Mouse (Mus musculus) frontal cortex, postnatal 10 days (tissue): ENCODE data around the gene Aff3.

Experiments used
- DNase-seq, 2 experiments: peaks; one replicate each; pipeline ENCODE4 v3.0.0; 2022; ENCODE audit warnings: low spot score in 2 of 2, mixed read lengths in 1 of 2

Gene Aff3

GRCm38 (mm10) chr1:38545282-38545945, 119.3 kb downstream of the Aff3 start:
- DNase-seq, result no peak

- no peak for DNase-seq
Observed at GRCm38 (mm10) chr1:38544501-38544900, 120.3 kb downstream of the Aff3 start.

DNA sequence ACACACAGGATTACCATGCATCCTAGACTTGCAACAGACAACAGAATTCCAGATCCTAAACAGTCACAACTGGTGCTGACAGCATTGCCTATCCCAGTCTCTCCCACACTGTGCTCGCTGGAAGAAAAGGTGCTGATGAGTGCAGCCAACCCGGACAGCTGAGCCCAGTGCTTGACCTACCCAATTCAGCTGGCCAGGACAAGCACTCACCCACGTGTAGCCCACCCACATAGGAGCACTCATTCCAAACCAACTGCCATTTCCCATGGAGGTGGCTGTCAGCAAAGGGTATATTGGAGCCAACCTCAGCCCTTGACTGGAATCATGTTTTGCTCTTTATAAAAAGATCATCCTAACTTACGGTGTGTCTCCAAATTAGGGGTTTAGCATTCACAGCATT, 123.2 kb downstream of the Aff3 start:
- DNase-seq, result no peak

DNA sequence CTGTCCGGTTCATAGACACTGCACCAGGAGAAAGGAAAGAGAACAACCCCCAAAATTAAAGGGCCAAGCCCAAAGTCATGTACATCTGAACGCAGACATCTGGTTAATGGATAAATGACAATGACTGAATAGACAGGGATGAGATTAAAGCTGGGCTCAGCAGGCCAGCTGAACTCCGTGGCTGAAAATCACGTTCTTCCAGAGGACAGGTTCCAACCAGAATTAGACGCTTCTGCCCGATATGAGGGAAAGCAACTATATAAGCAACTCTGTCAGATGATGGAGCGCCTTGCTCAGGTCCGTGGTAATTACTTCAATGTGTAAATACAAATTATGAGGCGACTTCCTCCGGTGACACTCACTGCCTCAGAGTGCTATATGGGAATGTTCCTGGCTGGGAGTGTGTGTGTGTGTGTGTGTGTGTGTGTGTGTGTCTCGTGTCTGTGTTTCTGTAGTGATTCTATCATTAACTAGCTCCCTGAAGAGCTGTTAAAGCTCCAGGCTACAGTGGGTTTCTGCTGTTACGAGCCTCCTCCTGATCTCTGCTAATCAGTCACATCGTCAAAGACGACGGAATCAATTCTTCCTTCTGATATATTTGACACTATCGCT, 127.7 kb downstream of the Aff3 start:
- DNase-seq, result no peak

DNA sequence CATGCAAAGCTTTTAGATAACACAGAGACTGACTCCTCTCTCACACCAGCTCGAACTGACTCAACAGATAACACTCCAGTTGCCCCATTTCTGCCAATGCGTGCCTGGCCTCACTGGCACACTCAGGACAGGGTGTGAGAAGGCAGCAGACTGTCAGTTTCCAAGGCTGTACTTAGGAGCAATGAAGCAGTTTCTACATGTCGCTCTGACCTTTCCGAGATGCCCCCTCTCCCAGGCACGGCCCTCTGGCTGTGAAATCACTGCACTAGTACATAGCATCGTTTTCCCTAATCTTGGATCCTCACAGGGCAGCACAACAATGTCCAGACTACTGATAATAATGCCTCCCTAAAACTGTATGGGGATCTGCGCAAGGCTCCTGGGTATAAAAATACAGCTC, 132.2 kb downstream of the Aff3 start:
- no peak for DNase-seq

GRCm38 (mm10) chr1:38528607-38529006, 136.1 kb downstream of the Aff3 start:
- DNase-seq, result no peak

- DNase-seq, result no peak
Observed at GRCm38 (mm10) chr1:38526568-38526967, 138.2 kb downstream of the Aff3 start.

GRCm38 (mm10) chr1:38521651-38522050, 143.1 kb downstream of the Aff3 start:
- no peak for DNase-seq

GRCm38 (mm10) chr1:38516225-38516624, 148.5 kb downstream of the Aff3 start:
- DNase-seq, result no peak

DNA sequence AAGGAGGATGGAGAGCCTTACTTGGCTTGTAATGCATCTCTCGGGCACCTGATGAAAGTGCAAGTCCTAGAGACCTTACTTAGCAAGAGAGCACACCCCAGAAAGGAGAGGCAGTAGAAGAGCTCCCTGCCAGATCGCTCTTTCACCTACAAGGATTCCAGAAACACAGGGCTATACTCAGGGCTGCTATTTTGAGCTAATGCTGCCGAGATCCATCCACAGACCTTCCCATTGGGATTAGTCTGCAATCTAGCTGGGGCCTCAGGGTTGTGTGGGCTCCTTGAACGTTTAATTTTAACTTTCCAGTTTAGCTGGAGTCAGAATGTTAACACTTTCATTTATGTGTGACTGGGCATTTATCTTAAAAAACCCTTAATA, 150.1 kb downstream of the Aff3 start:
- no peak for DNase-seq

- no peak for DNase-seq
Observed at GRCm38 (mm10) chr1:38513970-38514633, 150.7 kb downstream of the Aff3 start.

- DNase-seq, result no peak
Observed at GRCm38 (mm10) chr1:38512258-38513081, 152.3 kb downstream of the Aff3 start.

- DNase-seq, result no peak
Observed at GRCm38 (mm10) chr1:38511076-38511475, 153.7 kb downstream of the Aff3 start.

DNA sequence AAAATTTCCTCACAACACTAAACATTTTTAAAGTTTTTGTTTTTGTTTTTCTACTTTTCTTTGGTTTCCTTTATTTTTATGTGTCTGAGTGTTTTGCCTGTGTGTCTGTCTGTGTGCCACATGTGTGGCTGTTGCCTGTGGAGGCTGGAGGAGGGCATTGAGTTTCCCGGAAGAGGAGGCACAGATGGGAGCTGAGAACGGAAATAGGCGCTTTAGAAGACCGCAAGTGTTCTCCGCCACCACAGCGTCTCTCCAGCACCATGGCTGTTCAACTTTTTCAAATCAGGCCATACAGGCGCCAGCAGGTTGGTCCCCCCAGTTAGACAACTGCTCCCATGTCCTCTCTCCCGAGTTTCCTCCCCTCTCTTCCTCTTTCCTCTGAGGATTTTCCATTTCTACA, 155.5 kb downstream of the Aff3 start:
- no peak for DNase-seq

- no peak for DNase-seq
Observed at GRCm38 (mm10) chr1:38507636-38508179, 157.0 kb downstream of the Aff3 start.

GRCm38 (mm10) chr1:38506396-38506795, 158.4 kb downstream of the Aff3 start:
- no peak for DNase-seq

DNA sequence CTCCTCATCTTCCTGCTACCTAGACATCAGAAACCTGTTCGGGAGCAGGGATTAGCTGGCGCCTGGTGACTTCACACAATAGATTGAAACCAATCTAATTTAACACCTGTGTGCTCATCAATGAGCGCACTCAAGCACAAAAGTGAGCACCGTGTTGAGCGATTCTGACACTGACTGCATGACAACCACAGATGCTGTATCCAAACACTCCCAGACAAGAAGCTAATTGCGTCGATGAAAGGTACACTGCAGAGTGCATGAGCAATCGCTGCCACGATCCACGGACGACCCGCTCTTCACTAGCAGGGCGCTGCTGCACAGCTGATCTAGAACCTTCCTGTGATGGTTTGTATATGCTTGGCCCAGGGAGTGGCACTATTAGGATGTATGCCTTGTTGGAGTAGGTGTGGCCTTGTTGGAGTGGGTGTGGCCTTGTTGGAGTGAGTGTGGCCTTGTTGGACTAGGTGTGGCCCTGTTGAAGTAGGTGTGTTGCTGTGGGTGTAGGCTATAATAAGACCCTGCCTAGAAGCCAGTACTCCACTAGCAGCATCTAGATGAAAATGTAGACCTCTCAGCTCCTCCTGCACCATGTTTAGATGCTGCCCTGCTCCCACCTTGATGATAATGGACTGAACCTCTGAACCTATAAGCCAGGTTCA, 161.2 kb downstream of the Aff3 start:
- no peak for DNase-seq

DNA sequence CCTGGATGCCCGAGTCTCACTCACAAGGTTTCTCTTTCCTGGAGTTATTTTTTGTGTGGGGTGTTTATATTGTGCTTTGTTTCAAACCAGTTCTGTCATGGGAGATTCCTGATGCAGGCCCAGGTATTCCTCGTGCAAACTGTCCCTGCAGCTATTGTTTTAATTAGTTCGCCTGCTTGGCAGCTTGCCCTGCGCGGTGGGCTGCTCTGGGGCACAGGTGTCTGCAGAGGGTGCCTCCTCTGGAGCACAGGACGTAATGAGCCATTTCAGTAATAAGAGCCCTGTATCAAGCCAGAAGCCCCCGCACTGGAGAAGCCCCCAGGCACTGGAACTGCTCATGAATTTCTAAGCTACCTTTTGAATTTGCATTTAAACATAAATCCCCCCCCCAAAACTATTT, 162.0 kb downstream of the Aff3 start:
- DNase-seq, result no peak

- no peak for DNase-seq
Observed at GRCm38 (mm10) chr1:38501231-38501630, 163.5 kb downstream of the Aff3 start.

DNA sequence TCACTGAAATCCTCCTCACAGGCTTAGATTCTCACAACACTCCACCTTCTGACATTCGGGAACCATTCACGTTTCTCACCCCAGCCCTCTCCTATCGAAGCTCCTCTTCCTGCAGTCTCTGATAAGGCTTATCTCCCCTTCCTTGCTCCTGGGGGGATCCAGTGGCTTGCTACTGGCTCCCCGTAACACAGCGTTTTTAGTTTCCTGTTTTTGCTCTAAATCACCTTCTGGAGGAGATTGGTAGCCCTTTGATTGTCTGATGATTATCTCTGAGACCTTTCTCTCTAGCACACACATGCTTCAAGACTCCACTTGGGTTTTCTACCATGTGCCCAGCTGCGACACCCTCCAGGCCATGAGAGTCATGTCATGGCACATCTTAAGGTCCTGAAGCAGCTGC, 165.3 kb downstream of the Aff3 start:
- no peak for DNase-seq

DNA sequence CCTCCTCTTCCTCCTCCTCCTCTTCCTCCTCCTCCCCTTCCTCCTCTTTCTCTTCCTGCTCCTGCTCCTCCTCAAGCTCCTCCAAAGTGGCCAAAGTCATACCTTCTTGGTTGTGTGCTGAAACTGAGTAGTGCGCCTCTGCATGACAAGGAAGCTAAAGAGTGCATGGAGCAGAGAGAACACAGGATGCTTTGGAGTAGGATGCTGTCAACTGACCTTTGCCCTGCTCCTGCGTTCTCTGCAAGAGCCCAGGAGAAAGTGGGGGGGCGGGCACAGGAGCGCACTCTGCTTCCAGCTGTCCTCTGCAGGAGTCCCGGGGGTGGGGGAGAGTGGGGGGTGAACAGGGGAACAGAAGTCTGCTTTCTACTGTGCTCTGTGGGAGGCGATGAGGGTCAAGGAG, 167.2 kb downstream of the Aff3 start:
- no peak for DNase-seq
